Mouse (Mus musculus) right cerebral cortex, postnatal 4 days (tissue): Measurements from ENCODE around the gene Dnajb5.

Experiments
- DNase-seq: peaks from one replicate; pipeline ENCODE4 v3.0.0-alpha.2; 2022

Gene Dnajb5

GRCm38 (mm10) chr4:42949676-42950051, at the start of gene Dnajb5:
Dnajb5 (plus strand) TSS chr4:42949814.
- DNase-seq, result peak; percentile 95

GRCm38 (mm10) chr4:42900878-42901277, 48.7 kb upstream of the Dnajb5 start:
- no peak for DNase-seq

DNA sequence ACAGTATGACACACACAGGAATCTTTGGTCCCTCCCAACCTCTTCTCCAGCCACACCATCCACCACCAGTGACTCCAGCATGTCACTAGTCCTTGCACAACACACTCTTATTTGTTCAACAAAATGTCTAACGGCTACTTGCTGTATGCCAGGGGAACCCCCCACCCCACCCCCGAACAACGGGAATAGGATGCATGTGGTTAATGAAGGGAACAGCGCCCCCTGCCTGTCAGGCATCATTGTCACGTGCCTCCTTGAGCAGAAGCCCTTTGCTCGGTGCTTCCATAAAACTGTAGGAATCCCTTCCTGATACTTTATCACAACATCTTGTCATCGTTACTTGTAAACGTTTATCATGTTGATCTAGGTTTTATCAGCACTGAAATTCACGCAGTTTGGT, 47.4 kb upstream of the Dnajb5 start:
- peak; percentile 51 for DNase-seq

DNA sequence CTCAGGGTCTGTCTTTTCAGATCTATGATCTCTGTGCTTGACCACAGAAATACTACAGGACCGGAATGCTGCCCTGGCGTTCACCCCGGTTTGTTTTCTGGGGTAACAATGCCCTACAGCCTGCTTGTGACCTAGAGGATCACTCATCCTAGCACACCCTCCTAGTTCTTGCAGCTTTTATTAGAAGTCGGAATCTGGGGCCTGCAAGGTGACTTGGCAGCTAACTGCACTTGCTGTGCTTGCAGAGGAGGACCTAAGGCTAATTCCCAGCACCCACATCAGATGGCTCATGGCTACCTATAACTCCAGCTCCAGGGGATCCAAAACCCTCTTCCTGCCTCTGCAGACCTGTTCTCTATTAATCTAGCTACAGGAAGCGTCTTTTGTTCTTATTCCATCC, 46.9 kb upstream of the Dnajb5 start:
- DNase-seq, result no peak

DNA sequence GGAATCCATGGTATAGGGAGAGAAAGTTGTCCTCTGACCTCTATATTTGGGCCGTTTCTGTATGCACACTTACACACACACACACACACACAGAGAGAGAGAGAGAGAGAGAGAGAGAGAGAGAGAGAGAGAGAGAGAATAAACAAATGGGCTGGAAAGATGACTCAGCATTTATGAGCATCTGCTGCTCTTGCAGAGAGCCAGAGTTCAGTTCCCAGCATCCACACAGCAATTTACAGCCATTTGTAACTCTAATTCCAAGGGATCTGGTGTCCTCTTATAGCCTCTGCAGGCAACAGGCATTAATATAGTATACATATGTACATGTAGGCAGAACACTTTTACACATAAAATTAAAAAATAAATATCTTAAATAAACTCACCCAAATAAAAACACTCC, 45.7 kb upstream of the Dnajb5 start:
- DNase-seq, result no peak

DNA sequence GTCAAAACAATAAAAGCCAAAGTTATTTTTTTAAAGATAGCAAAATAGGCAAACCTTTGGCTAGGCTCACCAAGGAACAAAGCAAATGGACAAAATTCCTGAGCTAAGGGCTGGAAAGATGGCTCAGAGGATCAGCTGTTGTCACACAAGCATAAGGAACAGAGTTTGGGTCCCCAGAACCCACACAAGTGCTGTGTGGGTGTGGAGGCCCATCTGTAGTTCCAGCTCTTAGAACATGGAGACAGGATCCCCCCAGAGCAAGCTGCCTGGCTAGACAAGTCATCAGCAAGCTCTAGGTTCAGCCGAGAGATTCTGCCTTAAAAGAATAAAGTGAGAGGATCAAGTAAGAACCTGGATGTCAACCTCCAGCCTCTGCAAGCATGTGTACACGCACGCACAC, 45.1 kb upstream of the Dnajb5 start:
- DNase-seq, result no peak

GRCm38 (mm10) chr4:42904966-42905365, 44.6 kb upstream of the Dnajb5 start:
- DNase-seq, result no peak

- DNase-seq, result no peak
These were observed 36.2 kb upstream of the Dnajb5 start for GRCm38 (mm10) chr4:42913391-42913790.

DNA sequence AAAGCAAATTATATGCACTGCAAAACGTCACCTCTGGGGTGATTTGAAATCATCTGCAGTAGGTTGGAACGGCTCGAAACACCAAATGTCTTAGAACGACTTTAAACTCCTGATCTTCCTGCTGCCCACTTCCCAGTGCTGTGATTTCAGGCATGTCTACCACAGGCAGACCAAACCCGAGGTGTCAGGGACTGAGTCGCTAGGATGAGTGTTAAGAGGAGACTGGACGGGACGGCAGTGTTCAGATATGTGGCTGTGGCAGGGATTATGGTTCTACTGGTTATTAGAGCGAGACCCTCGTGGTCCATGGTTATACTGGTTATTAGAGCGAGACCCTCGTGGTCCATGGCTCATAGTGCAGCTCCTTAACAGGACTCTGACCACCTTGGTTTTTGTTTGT, 34.3 kb upstream of the Dnajb5 start:
- no peak for DNase-seq

DNA sequence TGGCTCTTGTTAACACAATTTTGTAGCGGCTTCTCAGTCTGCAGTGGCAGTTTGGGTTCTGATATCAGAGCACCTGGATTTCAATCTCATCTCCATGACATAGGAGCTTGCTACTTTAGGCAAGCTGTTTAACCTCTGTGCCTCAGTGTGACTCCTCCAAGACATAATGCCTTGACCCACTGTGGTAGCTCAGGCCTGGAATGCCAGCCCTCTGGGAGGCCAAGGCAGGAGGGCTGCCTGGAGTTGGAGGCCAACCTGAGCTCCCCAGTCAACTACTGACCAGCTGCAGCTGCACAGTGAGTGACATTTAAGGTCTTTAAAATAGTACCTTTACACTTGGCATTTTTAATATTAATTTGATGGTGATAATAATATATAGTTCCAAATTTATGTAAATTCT, 33.6 kb upstream of the Dnajb5 start:
- no peak for DNase-seq

GRCm38 (mm10) chr4:42916617-42917401, 32.8 kb upstream of the Dnajb5 start, which contains the start of gene Phf24:
Phf24 (plus strand) TSS chr4:42916660.
- peak; percentile 70 for DNase-seq

GRCm38 (mm10) chr4:42917402-42917774, 32.2 kb upstream of the Dnajb5 start:
- peak; percentile 40 for DNase-seq

- no peak for DNase-seq
These were observed 28.9 kb upstream of the Dnajb5 start for GRCm38 (mm10) chr4:42920726-42921125.

GRCm38 (mm10) chr4:42921536-42921935, 28.1 kb upstream of the Dnajb5 start:
- DNase-seq, result no peak

- DNase-seq, result no peak
These were observed 27.6 kb upstream of the Dnajb5 start for GRCm38 (mm10) chr4:42922056-42922455.

GRCm38 (mm10) chr4:42922461-42922860, 27.2 kb upstream of the Dnajb5 start:
- DNase-seq, result no peak

- no peak for DNase-seq
These were observed 25.4 kb upstream of the Dnajb5 start for GRCm38 (mm10) chr4:42924095-42924710.

DNA sequence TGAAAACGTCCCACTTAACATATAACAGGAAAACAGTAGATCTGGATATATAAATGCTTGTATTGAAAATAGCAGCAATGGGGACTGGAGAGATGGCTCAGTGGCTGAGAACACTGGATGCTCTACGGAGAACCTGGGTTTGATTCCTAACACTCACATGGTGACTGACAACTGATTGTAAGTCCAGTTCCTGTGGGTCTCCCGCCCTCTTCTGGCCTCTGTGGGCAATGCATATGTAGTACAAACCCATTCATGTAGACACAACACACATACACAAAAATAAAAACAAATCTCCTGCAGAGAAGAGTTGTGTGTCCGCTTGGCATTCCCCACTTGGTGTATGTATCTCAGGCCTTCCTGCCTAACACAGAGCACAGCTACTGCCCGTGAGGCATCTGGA, 21.4 kb upstream of the Dnajb5 start:
- no peak for DNase-seq

GRCm38 (mm10) chr4:42928952-42929351, 20.7 kb upstream of the Dnajb5 start:
- no peak for DNase-seq

DNA sequence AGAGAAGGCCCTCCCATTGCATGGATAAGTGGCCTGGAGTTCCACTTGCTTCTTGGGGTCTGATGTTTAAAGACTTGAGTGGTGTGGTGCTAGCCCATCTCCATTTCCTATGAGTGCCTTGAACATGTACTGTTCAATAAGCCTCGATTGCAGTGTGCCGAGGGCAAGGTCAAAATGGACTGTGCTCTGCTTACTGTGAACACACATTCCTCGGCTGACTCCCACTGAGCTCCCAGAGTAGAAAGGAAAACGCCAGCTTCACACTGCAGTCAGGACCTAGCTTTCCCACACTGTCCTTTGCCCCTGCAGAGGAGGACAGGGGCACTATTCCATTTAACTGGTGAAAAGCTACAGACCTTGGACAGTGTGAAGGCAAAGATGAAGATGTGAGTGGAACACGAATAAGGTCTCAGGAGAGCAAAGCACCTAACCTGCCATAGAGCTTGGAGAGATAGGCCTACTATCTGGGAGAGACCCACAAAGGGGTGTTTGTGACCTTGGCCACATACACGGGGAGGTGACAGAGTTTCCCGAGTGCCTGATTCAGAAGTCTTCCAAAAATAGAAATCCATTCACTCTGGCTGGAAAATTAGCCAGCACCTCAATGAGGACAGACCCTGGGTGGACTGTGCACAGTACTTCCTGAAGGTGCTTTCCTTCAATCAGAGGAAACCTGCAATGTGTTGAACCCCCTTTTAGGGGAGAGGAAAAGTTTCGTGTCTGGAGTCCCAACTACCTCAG, 17.2 kb upstream of the Dnajb5 start:
- no peak for DNase-seq

- no peak for DNase-seq
These were observed 16.0 kb upstream of the Dnajb5 start for GRCm38 (mm10) chr4:42933630-42934029.

GRCm38 (mm10) chr4:42941396-42941795, 8.2 kb upstream of the Dnajb5 start:
- DNase-seq, result no peak

- no peak for DNase-seq
These were observed 6.3 kb upstream of the Dnajb5 start for GRCm38 (mm10) chr4:42943341-42943740.

- DNase-seq, result no peak
These were observed 5.4 kb upstream of the Dnajb5 start for GRCm38 (mm10) chr4:42944185-42944584.
